Mouse (Mus musculus): ENCODE results near the gene Frat1. TPM values are rescaled to one million over a fixed set of nuclear protein-coding genes. Genes with fewer than 3 reads are reported as not detected.
"Not testable (repeated sequence)": the region's sequence is repeated elsewhere in the genome, so short reads cannot be mapped to it uniquely, and the experiment has no call there.

The Frat1 gene
- total RNA-seq, 2 experiments from 2014 or later: 17.5 to 19.1 TPM

GRCm38 (mm10) chr19:41837194-41837916 is 7.6 kb downstream of the Frat1 start:
- intact Hi-C loops (cut with DNase I): no loop called here

GRCm38 (mm10) chr19:41837917-41838261 is 8.1 kb downstream of the Frat1 start:
- no peak for DNase-seq (ENCODE audit: extremely low spot score in 1 of 2, low spot score in 2 of 2)
- intact Hi-C loops (cut with DNase I): no loop called here

More at GRCm38 (mm10) chr19:41837194-41837916, 7.6 kb downstream of the Frat1 start:
- no peak for DNase-seq (ENCODE audit: extremely low spot score in 1 of 2, low spot score in 2 of 2)

- no peak for DNase-seq (ENCODE audit: extremely low spot score in 1 of 2, low spot score in 2 of 2)
- intact Hi-C loops (cut with DNase I): no loop called here
Measured at GRCm38 (mm10) chr19:41838808-41839207, 9.0 kb downstream of the Frat1 start.

- intact Hi-C loops (cut with DNase I): no loop called here
- no peak for DNase-seq (ENCODE audit: extremely low spot score in 1 of 2, low spot score in 2 of 2)
Measured at GRCm38 (mm10) chr19:41839685-41840084, 9.9 kb downstream of the Frat1 start.

- DNase-seq (ENCODE audit: extremely low spot score in 1 of 2, low spot score in 2 of 2): no peak
- intact Hi-C loops (cut with DNase I): no loop called here
Measured at GRCm38 (mm10) chr19:41841105-41841750, 11.5 kb downstream of the Frat1 start.

GRCm38 (mm10) chr19:41842196-41842595 is 12.4 kb downstream of the Frat1 start:
- intact Hi-C loops (cut with DNase I): no loop called here

GRCm38 (mm10) chr19:41842706-41843105 is 12.9 kb downstream of the Frat1 start:
- no peak for DNase-seq (ENCODE audit: extremely low spot score in 1 of 2, low spot score in 2 of 2)
- intact Hi-C loops (cut with DNase I): no loop called here

More at GRCm38 (mm10) chr19:41842196-41842595, 12.4 kb downstream of the Frat1 start:
- DNase-seq (ENCODE audit: extremely low spot score in 1 of 2, low spot score in 2 of 2): no peak

- DNase-seq (ENCODE audit: extremely low spot score in 1 of 2, low spot score in 2 of 2): no peak
- intact Hi-C loops (cut with DNase I): no loop called here
Measured at GRCm38 (mm10) chr19:41844345-41844744, 14.6 kb downstream of the Frat1 start.

GRCm38 (mm10) chr19:41846366-41847090 is 16.8 kb downstream of the Frat1 start:
- intact Hi-C loops (cut with DNase I): no loop called here
- DNase-seq (ENCODE audit: extremely low spot score in 1 of 2, low spot score in 2 of 2): no peak

- peak in 1 of 2 experiments; percentile 69 for DNase-seq (ENCODE audit: extremely low spot score in 1 of 2, low spot score in 2 of 2)
- intact Hi-C loops (cut with DNase I): no loop called here
Measured at GRCm38 (mm10) chr19:41847091-41847581, 17.4 kb downstream of the Frat1 start.

GRCm38 (mm10) chr19:41847614-41847991 is 17.8 kb downstream of the Frat1 start:
- peak in 1 of 2 experiments; percentile 77 for DNase-seq (ENCODE audit: extremely low spot score in 1 of 2, low spot score in 2 of 2)
- intact Hi-C loops (cut with DNase I): not testable (repeated sequence)

- DNase-seq (ENCODE audit: extremely low spot score in 1 of 2, low spot score in 2 of 2): peak; percentile 76 to 93
- intact Hi-C loops (cut with DNase I): no loop called here
Measured at GRCm38 (mm10) chr19:41847992-41848851, 18.5 kb downstream of the Frat1 start, which contains the start of gene Frat2. Gene Frat2 (minus strand): TSS chr19:41848132.

GRCm38 (mm10) chr19:41850021-41850718 is 20.4 kb downstream of the Frat1 start:
- no peak for DNase-seq (ENCODE audit: extremely low spot score in 1 of 2, low spot score in 2 of 2)
- intact Hi-C loops (cut with DNase I): no loop called here

- intact Hi-C loops (cut with DNase I): no loop called here
- no peak for DNase-seq (ENCODE audit: extremely low spot score in 1 of 2, low spot score in 2 of 2)
Measured at GRCm38 (mm10) chr19:41850719-41851543, 21.2 kb downstream of the Frat1 start.

GRCm38 (mm10) chr19:41852423-41852822 is 22.7 kb downstream of the Frat1 start:
- intact Hi-C loops (cut with DNase I): no loop called here
- DNase-seq (ENCODE audit: extremely low spot score in 1 of 2, low spot score in 2 of 2): no peak

GRCm38 (mm10) chr19:41857086-41857762 is 27.5 kb downstream of the Frat1 start:
- intact Hi-C loops (cut with DNase I): no loop called here
- DNase-seq (ENCODE audit: extremely low spot score in 1 of 2, low spot score in 2 of 2): no peak

- intact Hi-C loops (cut with DNase I): no loop called here
- DNase-seq (ENCODE audit: extremely low spot score in 1 of 2, low spot score in 2 of 2): no peak
Measured at GRCm38 (mm10) chr19:41857816-41858310, 28.1 kb downstream of the Frat1 start.
